Mouse (Mus musculus) G1E (cell line): ENCODE results near the gene Atxn7l1.

Source experiments
- CTCF ChIP-seq: IDR thresholded peaks from 2 replicates; pipeline ENCODE4 v1.5.1; 2012; ENCODE audit warnings: low read depth, low read length, inconsistent platforms, mixed read lengths
- GATA1 ChIP-seq: IDR thresholded peaks from 2 replicates; pipeline ENCODE4 v1.6.1; 2012; ENCODE audit warnings: borderline replicate concordance, low read length, inconsistent platforms, mixed read lengths
- GATA2 ChIP-seq: IDR thresholded peaks from 2 replicates; pipeline ENCODE4 v1.6.1; 2012; ENCODE audit warnings: low read depth, low read length, inconsistent platforms, borderline replicate concordance
- POLR2AphosphoS5 ChIP-seq: IDR thresholded peaks from 2 replicates; pipeline ENCODE4 v1.6.1; 2012; ENCODE audit warnings: low read depth, low read length, inconsistent platforms; ENCODE audit not compliant: insufficient replicate concordance
- TAL1 ChIP-seq: conservative IDR thresholded peaks from 2 replicates; pipeline ENCODE4 v1.6.1; 2012; ENCODE audit warnings: low read depth, low read length, inconsistent platforms, mixed read lengths

DNA sequence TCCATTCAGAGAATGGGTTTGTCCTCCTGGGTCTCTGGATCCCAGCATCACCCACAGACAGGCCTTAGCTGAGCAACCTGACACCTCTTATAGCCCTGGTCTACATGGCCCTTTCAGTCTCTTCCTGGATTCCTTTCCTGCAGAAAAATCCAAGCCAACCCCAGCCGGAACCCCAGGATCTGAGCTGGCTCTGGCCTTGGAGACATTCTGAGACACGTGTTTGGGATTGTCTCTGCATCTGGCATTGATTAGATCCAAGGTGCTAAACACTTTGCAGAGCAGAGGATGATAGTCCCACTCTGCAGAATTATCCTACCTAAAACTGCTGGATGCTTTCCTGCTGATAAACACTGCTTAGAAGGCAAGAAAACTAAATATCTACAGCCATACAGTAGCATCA is 141.3 kb downstream of the Atxn7l1 start:
- no peak for TF ChIP-seq CTCF
- TF ChIP-seq GATA1 = no peak
- no peak for TF ChIP-seq TAL1
- no peak for TF ChIP-seq POLR2AphosphoS5
- no peak for TF ChIP-seq GATA2
